Mouse (Mus musculus): ENCODE measurements around the gene Lss. TPM values are rescaled to one million over a fixed set of nuclear protein-coding genes. Genes with fewer than 3 reads are reported as not detected.

Lss gene
- total RNA-seq, 2 experiments from 2014 or later, result 8.0 to 8.2 TPM

DNA sequence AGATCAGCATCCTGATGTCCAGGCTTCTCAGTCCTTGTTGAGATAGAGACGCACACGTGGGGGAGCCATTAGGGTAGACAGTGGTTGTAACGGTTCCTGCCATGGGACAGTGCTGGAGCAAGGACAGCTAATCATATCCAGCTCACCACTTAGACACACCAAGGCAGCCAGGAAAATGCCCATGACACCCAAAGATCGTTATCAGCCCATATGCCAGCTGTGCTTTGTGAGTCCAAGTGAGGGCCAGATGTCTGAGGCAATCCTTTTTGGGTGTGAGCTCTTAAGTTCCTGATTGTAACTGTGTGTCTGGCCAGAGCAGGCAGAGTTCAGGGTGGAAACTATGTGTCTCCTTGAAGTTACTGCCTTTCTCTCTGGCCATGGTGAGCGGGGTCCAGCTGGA lies 22.7 kb downstream of the Lss start:
- DNase-seq, result no peak
- intact Hi-C loops (cut with DNase I), result no loop called here

DNA sequence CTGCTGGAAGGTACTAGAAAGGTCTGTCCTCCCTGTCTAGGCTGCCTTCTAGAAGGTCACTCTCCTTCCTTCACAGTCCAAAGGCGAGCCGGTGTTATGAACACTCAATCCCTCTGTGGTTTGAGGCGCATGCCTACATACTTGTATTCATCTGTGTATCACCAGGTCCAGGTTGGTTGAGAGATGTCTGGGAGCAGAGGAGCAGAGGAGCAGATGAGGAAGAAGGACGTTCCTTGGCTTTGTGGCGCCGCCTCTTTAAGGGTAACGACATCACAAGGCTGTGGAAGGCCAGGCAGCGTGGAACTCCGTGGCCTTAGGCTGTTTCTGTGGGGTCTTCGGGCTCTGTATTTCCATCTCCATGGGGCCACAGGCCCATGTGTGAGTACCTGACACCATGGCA lies 30.6 kb downstream of the Lss start, which contains the start of gene Spatc1l:
Gene Spatc1l (plus strand): TSS at position 301 of the 400 bp plus-strand sequence.
- intact Hi-C loops (cut with DNase I), result no loop called here
- no peak for DNase-seq

DNA sequence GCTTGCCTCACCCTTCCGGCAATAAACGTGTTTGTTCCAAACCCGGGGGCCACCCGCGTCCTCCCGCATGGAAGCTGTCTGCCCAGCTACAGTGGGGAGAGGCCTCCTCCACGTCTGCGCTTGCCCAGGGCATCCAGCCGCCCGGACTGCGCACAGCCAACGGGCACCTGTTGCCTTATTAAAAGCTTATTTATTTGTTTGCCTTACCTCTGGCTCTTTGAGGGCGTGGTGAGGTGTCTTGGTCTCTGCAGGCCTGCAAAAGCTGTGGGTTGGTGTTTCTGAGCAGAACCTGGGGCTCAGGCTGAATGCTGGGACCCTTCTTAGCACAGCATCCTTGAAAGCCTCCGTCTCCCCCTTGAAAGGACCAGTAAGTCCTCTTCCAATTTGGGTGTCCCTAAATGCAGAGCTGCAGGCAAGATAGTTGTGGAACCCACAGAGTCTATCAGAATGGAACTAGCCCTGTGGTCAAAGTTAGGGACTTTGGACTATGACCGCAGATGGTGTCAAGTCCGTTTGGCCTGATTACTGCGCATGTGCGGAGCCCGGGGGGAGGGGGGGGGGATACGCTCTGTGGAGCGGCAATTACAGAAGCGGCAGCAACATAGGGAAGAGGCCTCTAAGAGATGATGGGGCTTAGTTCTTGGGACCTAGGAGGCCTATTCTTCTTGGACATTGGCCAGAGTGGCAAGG lies 38.8 kb downstream of the Lss start:
- no peak for DNase-seq
- intact Hi-C loops (cut with DNase I), result no loop called here

DNA sequence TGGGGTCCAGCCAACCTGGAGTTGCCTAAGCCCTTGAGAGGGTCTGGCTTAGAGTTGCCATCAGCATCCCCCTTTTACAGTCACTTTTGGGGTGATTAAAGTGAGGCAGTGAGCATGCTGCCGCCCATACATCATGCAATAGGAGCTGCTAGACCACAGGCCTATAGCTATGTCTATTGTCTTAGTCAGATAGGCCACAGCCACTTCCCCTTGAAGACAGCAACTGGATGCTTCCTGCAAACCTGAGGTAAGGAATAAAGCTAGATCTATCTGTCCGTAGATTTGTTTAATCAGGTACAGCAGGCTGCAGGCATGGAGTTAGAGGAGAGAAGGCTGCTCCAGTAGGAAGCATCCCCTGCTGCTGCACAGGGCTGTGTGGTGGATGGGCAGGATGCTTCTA lies 39.7 kb downstream of the Lss start:
- no peak for DNase-seq
- intact Hi-C loops (cut with DNase I), result no loop called here

DNA sequence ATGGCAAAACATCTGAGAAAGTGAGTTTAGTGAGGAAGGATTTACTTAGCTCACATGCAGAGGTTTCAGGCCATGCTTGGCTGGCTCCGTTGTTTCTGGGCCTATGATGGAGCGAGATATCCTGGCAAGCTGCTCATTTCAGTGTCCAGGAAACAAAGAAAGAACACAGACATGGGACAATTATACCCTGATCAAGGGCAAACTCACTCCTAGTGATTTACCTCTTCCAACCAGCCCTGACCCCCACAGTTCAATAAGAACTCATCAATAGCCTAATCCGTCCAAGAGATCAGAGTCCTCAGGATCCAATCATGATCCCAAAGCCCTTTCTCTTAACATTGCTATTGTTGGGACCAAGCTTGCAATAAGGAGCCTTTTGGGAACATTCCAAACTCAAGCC lies 40.8 kb downstream of the Lss start:
- intact Hi-C loops (cut with DNase I), result loop anchor here (1.0 kb wide), 1 partner anchor 49 kb away; no protein-coding TSS in a partner anchor
- no peak for DNase-seq

DNA sequence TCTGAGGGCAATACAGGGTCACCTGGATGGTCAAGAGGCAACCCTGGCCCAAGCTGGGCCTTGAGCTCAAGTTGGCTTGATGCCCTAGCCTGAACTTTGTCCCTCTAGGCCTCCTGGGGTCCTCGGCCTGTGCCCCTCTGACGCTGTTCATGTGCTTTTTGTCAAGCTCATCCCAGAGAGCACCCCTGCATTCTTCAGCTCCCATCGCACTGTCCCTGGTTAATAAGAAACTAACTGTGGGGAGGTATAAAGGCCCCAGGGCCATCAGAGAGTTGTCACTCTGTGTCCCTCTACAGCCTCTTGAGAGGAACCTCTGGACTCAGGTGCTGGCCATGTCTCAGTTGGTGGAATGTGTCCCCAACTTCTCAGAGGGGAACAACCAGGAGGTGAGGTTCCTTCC lies 44.0 kb downstream of the Lss start, which contains the start of gene Ftcd:
Gene Ftcd (plus strand): TSS at position 275 of the 400 bp plus-strand sequence.
- intact Hi-C loops (cut with DNase I), result no loop called here
- DNase-seq, result no peak

DNA sequence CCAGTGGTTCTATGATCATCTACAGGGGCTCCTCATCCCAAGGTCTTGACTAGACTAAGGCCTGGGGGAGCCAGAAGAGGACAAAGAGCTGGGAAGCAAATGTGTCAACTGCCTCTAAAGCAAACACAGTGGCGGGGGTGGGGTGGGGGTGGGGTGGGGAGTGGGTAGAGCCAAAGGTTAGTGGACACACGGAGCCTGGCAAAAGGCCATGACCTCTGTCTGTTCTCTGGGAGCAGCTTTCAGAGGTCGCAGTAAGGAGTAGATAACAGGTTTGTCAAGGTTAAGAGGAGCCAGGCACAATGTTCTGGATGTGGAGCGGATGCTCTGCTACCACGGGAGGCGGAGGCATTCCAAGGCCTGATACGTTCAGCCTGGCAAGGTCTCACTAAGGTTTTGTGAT lies 45.5 kb downstream of the Lss start:
- intact Hi-C loops (cut with DNase I), result no loop called here
- DNase-seq, result no peak

DNA sequence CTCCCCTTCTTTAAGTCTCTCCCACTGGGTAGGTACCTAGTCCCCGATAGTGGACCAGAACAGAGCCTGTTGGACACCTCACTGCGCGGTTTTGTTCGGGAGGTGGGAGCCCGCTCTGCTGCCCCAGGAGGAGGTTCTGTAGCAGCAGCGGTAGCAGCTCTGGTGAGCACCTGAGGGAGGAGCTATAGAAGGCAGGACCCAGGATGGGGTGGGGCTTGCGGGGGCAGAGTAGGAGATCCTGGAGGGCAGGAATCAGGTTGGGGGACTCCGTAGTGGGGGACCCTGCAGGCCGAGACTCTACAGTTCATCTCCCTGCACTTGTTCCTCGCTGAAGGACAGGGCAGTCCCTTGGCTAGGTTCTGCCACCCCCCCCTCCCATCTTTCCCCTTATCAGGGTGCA lies 52.8 kb downstream of the Lss start:
- no peak for DNase-seq
- intact Hi-C loops (cut with DNase I), result no loop called here

DNA sequence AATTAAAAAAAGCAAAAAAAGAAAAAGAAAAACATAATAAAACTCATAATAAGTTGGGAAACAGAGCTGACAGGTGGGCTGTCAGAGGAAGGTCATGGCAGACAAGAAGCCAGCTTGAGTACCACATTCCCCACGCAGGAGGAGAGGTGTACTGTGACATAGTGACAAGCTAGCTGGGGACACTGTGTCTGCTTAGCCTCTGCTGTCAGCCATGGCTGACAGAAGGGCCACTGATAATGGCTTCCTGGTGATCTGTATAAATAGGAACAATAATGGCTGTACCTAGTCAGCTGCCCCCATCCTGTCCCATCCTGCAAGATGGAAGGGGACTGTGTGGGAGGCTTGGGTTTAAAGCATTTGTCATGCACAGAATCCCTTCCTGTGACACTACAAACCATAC lies 54.8 kb downstream of the Lss start:
- no peak for DNase-seq
- intact Hi-C loops (cut with DNase I), result no loop called here

DNA sequence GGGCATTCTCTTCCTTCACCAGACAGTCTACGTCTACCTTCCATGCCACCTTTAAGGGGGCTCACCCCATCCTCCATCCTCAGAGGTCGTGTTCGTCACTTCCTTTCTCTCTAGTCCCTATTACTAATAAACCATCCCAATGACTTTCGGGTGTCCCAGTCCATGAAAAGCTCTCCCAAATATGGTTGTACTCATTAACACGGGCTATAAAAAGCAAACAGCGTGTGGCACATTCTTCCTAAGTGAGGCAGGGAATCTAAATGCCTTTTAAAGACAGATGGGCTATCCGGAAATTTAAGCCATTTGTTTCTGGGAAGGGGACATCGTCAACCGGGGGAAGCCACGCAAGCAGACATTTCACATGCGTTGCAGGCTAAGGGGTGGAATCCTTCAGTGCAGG lies 58.8 kb downstream of the Lss start:
- intact Hi-C loops (cut with DNase I), result no loop called here
- no peak for DNase-seq

DNA sequence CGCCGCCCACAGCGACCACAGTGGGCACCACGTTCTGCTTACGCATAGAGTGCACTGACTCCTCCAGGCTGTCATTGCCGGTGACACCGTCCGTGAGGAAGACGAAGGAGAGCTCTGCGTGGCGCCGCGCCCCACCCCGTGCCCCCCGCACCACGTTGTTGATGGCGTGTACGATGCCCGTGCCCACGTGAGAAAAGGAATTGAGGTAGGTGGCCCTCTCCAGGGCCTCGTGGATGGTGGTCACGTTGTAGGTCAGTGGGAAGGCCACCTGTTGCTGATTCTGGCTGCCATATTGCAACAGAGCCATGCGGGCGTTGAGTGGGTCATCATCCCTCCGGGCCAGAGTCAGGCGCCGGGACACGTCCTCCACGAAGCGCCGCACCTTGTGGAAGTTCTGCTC lies 65.0 kb downstream of the Lss start:
- intact Hi-C loops (cut with DNase I), result no loop called here
- no peak for DNase-seq

DNA sequence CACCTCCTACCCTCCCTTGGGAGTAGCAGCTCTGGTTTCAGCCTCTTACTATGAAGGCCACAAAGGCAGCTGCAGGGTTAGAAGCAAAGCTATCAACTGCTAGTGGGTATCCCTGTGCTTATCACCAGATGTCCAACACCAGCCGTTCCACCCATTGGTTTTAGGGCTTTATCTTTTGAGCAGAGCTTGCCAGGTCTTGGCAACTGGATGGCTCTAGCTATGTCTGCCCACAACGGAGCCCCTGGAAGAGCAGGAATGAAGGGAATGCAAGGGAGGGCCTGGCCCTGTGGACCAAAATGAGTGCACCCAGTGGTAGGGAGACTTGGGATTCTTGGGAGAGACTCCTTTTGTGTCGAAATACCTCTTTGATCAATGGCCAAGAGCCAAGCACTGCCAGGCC lies 71.3 kb downstream of the Lss start:
- DNase-seq, result no peak
- intact Hi-C loops (cut with DNase I), result no loop called here

Other genes with a start within 250 kb of the Lss start
- gene Dip2a, start 186.3 kb upstream of the Lss start, total RNA-seq (2021), result 10 to 100 TPM in 1 of 2 experiments, 1 to 10 TPM in 1; 9.7 to 10.0 TPM
- not detected for gene AC141477.1, start 91.1 kb upstream of the Lss start, total RNA-seq (2021)
- gene Pcnt, start 88.8 kb upstream of the Lss start, total RNA-seq (2021), result 10 to 100 TPM; 44.8 to 57.6 TPM
- gene 2610028H24Rik, start 82.5 kb upstream of the Lss start, total RNA-seq (2021), result under 1 TPM; 0.16 to 0.25 TPM
- gene Mcm3ap, start 62.7 kb upstream of the Lss start, total RNA-seq (2021), result 10 to 100 TPM; 22.9 to 23.6 TPM
- 1 to 10 TPM; 2.9 to 4.0 TPM for gene Ybey, start 62.5 kb upstream of the Lss start, total RNA-seq (2021)
- gene Spatc1l, start 30.7 kb downstream of the Lss start, total RNA-seq (2021), result not detected
- not detected for gene Ftcd, start 44.1 kb downstream of the Lss start, total RNA-seq (2021)
- gene Col6a2, start 92.0 kb downstream of the Lss start, total RNA-seq (2021), result 10 to 100 TPM; 78.2 to 87.8 TPM
- gene Col6a1, start 194.6 kb downstream of the Lss start, total RNA-seq (2021), result 10 to 100 TPM; 69.8 to 78.5 TPM

Data from heart, postnatal 36 days (tissue).